Mouse (Mus musculus): ENCODE data around the gene Supt7l.
A peak's percentile ranks its signal among the peaks of the same experiment; 100 is the strongest.
"Not testable (repeated sequence)": the region's sequence is repeated elsewhere in the genome, so short reads cannot be mapped to it uniquely, and the experiment has no call there.

The Supt7l gene

DNA sequence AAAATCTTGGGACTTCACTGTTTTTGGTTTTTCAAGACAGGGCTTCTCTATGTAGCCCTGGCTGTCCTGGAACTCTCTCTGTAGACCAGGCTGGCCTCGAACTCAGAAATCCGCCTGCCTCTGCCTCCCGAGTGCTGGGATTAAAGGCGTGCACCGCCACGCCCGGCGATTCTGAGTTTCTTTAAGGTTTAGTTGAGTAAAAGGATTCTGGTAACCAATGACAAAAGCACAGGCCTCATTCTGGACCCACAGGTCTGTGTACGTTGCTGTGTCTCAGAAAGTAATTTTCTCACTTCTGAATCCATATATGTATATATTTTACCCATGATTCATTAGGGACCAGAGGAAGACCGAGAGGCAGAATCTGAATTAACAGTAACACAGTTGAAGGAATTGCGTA, at the start of gene Supt7l:
Gene Supt7l, minus strand, starts transcription at position 101 of the 400 bp plus-strand sequence.
- Histone ChIP-seq H3K36me3 (ENCODE audit: insufficient read depth, low read length) (peaks cover 53% of the 10 kb centered on the region), H3K4me3 (replicated peaks; ENCODE audit: low read length) (peak within 1 kb of the TSS; percentile 100), H3K4me1 (replicated peaks; ENCODE audit: low read depth, low read length) (peaks cover 35% of the 10 kb centered on the region)
- H3K27me3 ChIP-seq (ENCODE audit: insufficient read depth, low read length); H3K9me3 ChIP-seq (ENCODE audit: low read length): not testable (repeated sequence)

- Histone ChIP-seq H3K36me3 (ENCODE audit: insufficient read depth, low read length) (no peaks in the 10 kb centered on the region), H3K4me3 (replicated peaks; ENCODE audit: low read length) (no peak overlapping the region), H3K9me3 (ENCODE audit: low read length) (no peaks in the 10 kb centered on the region), H3K27me3 (ENCODE audit: insufficient read depth, low read length) (peaks cover 18% of the 10 kb centered on the region), H3K4me1 (replicated peaks; ENCODE audit: low read depth, low read length) (peaks cover 4% of the 10 kb centered on the region)
- TF ChIP-seq NANOG (IDR thresholded peaks at IDR 0.05; ENCODE audit: borderline replicate concordance, low read length) (no peak), CTCF (conservative IDR thresholded peaks at IDR 0.05; ENCODE audit: low read length) (no peak), POU5F1 (IDR thresholded peaks at IDR 0.05; ENCODE audit: borderline replicate concordance, low read length) (no peak)
These were observed 49.0 kb upstream of the Supt7l start for GRCm38 (mm10) chr5:31576539-31576975.

- TF ChIP-seq POU5F1 (IDR thresholded peaks at IDR 0.05; ENCODE audit: borderline replicate concordance, low read length) (no peak), CTCF (conservative IDR thresholded peaks at IDR 0.05; ENCODE audit: low read length) (no peak), NANOG (IDR thresholded peaks at IDR 0.05; ENCODE audit: borderline replicate concordance, low read length) (no peak)
- no peaks in the 10 kb centered on the region for H3K9me3 ChIP-seq (ENCODE audit: low read length)
- H3K27me3 ChIP-seq (ENCODE audit: insufficient read depth, low read length) = peaks cover 25% of the 10 kb centered on the region
- H3K36me3 ChIP-seq (ENCODE audit: insufficient read depth, low read length) = no peaks in the 10 kb centered on the region
- H3K4me1 ChIP-seq (replicated peaks; ENCODE audit: low read depth, low read length) = peaks cover 17% of the 10 kb centered on the region
- H3K4me3 ChIP-seq (replicated peaks; ENCODE audit: low read length) = no peak overlapping the region
These were observed 46.1 kb upstream of the Supt7l start for GRCm38 (mm10) chr5:31573722-31574121.

GRCm38 (mm10) chr5:31571023-31571608, 43.5 kb upstream of the Supt7l start:
- TF ChIP-seq CTCF (conservative IDR thresholded peaks at IDR 0.05; ENCODE audit: low read length) (no peak), POU5F1 (IDR thresholded peaks at IDR 0.05; ENCODE audit: borderline replicate concordance, low read length) (no peak), NANOG (IDR thresholded peaks at IDR 0.05; ENCODE audit: borderline replicate concordance, low read length) (no peak)
- Histone ChIP-seq H3K27me3 (ENCODE audit: insufficient read depth, low read length) (peaks cover 15% of the 10 kb centered on the region), H3K9me3 (ENCODE audit: low read length) (no peaks in the 10 kb centered on the region), H3K4me3 (replicated peaks; ENCODE audit: low read length) (peak overlapping the region; percentile 64), H3K36me3 (ENCODE audit: insufficient read depth, low read length) (no peaks in the 10 kb centered on the region), H3K4me1 (replicated peaks; ENCODE audit: low read depth, low read length) (peaks cover 17% of the 10 kb centered on the region)

DNA sequence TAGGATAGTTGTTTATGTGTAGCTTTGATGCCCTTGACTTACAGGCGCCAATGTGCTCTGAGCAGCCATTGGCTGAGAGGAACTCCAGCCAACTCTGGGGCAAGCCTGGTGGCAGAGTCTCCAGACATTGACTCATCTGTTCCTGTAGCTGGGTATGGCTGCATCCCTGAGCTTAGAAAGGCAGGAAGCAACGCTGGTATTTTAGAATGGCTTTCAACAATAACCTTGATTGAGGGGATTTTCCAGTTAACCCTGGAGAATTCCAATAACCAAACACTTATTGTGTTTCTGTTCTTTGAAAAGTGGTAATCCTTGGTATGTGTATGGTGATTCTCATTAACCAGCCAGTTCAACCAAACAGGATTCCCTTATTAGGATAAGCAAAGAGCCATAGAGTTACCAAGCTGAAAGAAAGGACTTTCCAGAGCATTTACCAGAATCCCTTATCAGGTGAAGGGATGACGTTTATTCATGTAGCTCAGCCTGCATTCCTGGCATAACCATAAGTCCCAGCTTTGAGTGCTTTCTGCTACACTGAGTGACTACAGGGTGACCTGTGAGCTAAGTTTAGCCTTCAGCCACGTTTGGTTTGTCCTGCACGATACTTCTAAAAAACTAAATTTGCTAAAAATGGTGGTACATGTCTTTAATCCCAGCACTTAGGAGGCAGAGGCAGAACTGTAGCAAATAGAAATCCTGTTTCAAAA, 40.5 kb upstream of the Supt7l start:
- TF ChIP-seq CTCF (conservative IDR thresholded peaks at IDR 0.05; ENCODE audit: low read length) (no peak), NANOG (IDR thresholded peaks at IDR 0.05; ENCODE audit: borderline replicate concordance, low read length) (no peak), POU5F1 (IDR thresholded peaks at IDR 0.05; ENCODE audit: borderline replicate concordance, low read length) (no peak)
- Histone ChIP-seq H3K4me3 (replicated peaks; ENCODE audit: low read length) (no peak overlapping the region), H3K9me3 (ENCODE audit: low read length) (no peaks in the 10 kb centered on the region), H3K36me3 (ENCODE audit: insufficient read depth, low read length) (peaks cover 3% of the 10 kb centered on the region; the same call in 1 of the 2 replicates), H3K27me3 (ENCODE audit: insufficient read depth, low read length) (peaks cover 15% of the 10 kb centered on the region), H3K4me1 (replicated peaks; ENCODE audit: low read depth, low read length) (peaks cover 37% of the 10 kb centered on the region)

DNA sequence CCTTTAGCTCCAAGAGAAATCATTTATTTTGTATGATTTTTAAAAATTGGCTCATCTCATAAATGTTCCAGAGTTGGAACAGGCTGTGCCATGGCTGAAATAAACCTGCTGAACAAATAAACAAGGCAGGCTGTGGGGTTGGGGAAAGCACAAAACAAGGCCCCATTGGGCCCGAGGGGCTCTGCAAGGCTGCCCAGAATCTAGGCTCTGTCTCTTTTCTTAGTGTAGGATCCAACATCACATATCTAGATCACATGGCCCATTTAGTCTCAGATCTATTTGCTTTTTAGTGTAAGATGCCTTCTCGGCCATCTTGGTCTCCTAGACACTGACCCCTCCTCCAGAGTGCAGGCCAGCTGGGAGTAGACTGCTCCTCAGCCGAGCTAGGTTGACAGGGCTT, 38.9 kb upstream of the Supt7l start:
- peaks cover 8% of the 10 kb centered on the region for H3K27me3 ChIP-seq (ENCODE audit: insufficient read depth, low read length)
- TF ChIP-seq CTCF (conservative IDR thresholded peaks at IDR 0.05; ENCODE audit: low read length) = no peak
- TF ChIP-seq NANOG (IDR thresholded peaks at IDR 0.05; ENCODE audit: borderline replicate concordance, low read length) = no peak
- no peak for TF ChIP-seq POU5F1 (IDR thresholded peaks at IDR 0.05; ENCODE audit: borderline replicate concordance, low read length)

DNA sequence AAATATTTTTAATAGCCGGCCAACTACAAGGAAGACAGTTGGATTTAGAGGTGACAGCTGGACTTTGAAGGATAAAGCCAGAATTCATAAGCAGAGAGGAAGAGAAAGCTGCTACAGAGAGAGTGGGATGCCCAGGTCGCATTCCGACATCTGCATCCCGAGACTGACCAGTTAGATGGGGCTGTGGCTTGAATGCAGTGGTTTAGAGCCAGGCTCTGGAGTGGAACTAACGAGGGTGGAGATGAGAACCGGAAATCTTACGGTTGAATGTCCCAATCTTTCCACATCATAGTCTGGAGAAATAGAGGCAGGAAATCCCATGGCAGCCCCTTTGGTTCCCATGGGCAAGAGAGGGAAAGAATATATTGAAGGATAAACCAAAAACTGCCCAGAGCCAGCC, 38.4 kb upstream of the Supt7l start:
- TF ChIP-seq CTCF (conservative IDR thresholded peaks at IDR 0.05; ENCODE audit: low read length) (no peak), POU5F1 (IDR thresholded peaks at IDR 0.05; ENCODE audit: borderline replicate concordance, low read length) (no peak), NANOG (IDR thresholded peaks at IDR 0.05; ENCODE audit: borderline replicate concordance, low read length) (no peak)

More for the DNA sequence above, 38.9 kb upstream of the Supt7l start:
- Histone ChIP-seq H3K36me3 (ENCODE audit: insufficient read depth, low read length) (peaks cover 20% of the 10 kb centered on the region), H3K4me3 (replicated peaks; ENCODE audit: low read length) (no peak overlapping the region), H3K9me3 (ENCODE audit: low read length) (no peaks in the 10 kb centered on the region), H3K4me1 (replicated peaks; ENCODE audit: low read depth, low read length) (peaks cover 40% of the 10 kb centered on the region)

GRCm38 (mm10) chr5:31564976-31565375, 37.4 kb upstream of the Supt7l start:
- Histone ChIP-seq H3K4me3 (replicated peaks; ENCODE audit: low read length) (no peak overlapping the region), H3K4me1 (replicated peaks; ENCODE audit: low read depth, low read length) (peaks cover 40% of the 10 kb centered on the region), H3K9me3 (ENCODE audit: low read length) (no peaks in the 10 kb centered on the region), H3K27me3 (ENCODE audit: insufficient read depth, low read length) (no peaks in the 10 kb centered on the region; the same call in 1 of the 2 replicates), H3K36me3 (ENCODE audit: insufficient read depth, low read length) (peaks cover 27% of the 10 kb centered on the region)
- TF ChIP-seq POU5F1 (IDR thresholded peaks at IDR 0.05; ENCODE audit: borderline replicate concordance, low read length) (no peak), CTCF (conservative IDR thresholded peaks at IDR 0.05; ENCODE audit: low read length) (no peak), NANOG (IDR thresholded peaks at IDR 0.05; ENCODE audit: borderline replicate concordance, low read length) (no peak)

More for the DNA sequence above, 38.4 kb upstream of the Supt7l start:
- H3K4me1 ChIP-seq (replicated peaks; ENCODE audit: low read depth, low read length) = peaks cover 37% of the 10 kb centered on the region
- H3K36me3 ChIP-seq (ENCODE audit: insufficient read depth, low read length) = peaks cover 20% of the 10 kb centered on the region
- no peak overlapping the region for H3K4me3 ChIP-seq (replicated peaks; ENCODE audit: low read length)
- H3K9me3 ChIP-seq (ENCODE audit: low read length) = no peaks in the 10 kb centered on the region
- H3K27me3 ChIP-seq (ENCODE audit: insufficient read depth, low read length) = peaks cover 5% of the 10 kb centered on the region
